Mouse (Mus musculus) forebrain, embryonic 10.5 days (tissue): ENCODE measurements around the gene Acad9. TPM values are rescaled to one million over a fixed set of nuclear protein-coding genes. Genes with fewer than 3 reads are reported as not detected.
A peak's percentile ranks its signal among the peaks of the same experiment; 100 is the strongest.

Source experiments
- DNase-seq: peaks from one replicate; pipeline ENCODE4 v3.0.0-alpha.2; 2017; ENCODE audit warnings: low spot score; ENCODE audit errors: extremely low spot score
- H3K27ac ChIP-seq: fragments of 300-500 bp; sonication (generic); 2 replicates; pipeline ENCODE4 v1.5.1; 2016; ENCODE audit warnings: mild to moderate bottlenecking
- H3K27me3 ChIP-seq: fragments of 300-500 bp; sonication (generic); 2 replicates; pipeline ENCODE4 v1.6.1; 2016; ENCODE audit warnings: mild to moderate bottlenecking; ENCODE audit not compliant: poor library complexity, severe bottlenecking
- H3K36me3 ChIP-seq: fragments of 300-500 bp; sonication (generic); replicated peaks from 2 replicates; pipeline ENCODE4 v1.6.1; 2016; ENCODE audit warnings: mild to moderate bottlenecking, moderate library complexity
- H3K4me1 ChIP-seq: fragments of 300-500 bp; sonication (generic); 2 replicates; pipeline ENCODE4 v1.6.1; 2016
- H3K4me3 ChIP-seq: fragments of 300-500 bp; sonication (generic); 2 replicates; pipeline ENCODE4 v1.5.1; 2016; ENCODE audit warnings: mild to moderate bottlenecking, moderate library complexity
- H3K9me3 ChIP-seq: fragments of 300-500 bp; sonication (generic); 2 replicates; pipeline ENCODE4 v1.6.1; 2016; ENCODE audit warnings: mild to moderate bottlenecking, moderate library complexity
- WGBS: fragments of 180-500 bp; shearing (Covaris S2); methylation state at CpG from one replicate; pipeline ENCODE4 v1.1.7; 2016; 5-methylcytosine and 5-hydroxymethylcytosine counted together
- polyA plus RNA-seq: library from polyadenylated mRNA; unstranded; fragments of >200 nt; fragmentation: Nextera tagmentation; extraction: Ambion mirVana; gene quantifications from 2 replicates; pipeline ENCODE4 v1.2.1, GENCODE M21; 2016

Gene Acad9
- 98.3 and 103 TPM in 2 replicates for polyA plus RNA-seq

DNA sequence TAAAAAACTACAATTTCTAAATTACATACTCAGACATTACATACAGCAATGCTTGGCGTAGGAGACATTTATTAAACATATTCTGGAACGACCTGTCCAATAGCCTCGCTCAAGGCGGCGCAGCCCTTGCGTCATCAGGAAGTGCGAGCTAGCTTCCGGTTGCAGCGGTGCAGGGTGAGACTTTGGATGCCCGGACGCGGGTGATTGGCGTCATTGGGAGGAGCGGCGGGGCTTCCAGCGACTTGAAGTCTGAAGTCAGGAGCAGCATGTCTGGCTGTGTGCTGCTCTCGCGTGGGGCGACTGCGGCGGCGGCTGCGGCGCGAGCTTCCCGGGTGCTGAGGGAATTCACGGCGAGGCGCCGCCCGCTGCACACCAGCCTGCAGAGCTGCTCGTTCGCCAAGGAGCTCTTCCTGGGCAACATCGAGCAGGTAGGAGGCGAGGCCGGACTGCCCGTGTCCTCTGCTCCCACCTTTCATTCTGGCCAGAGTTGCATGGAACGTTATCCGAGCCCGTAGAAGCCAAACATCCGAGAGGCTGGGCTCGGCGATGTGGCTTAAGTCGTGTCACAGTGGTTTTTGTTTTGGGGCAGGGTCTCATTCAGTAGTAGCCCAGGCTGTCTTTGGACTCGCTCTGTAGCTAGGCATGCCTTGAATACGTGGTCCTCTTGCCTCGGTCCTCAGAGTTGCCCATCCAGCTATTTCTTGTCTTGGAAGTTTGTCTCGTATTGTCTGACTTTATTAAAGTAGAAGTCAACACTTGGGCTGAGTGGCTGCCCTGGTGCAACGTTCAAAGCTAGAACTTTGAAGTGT is at the start of gene Acad9:
Gene Acad9 (plus strand): TSS at position 137 of the 809 bp plus-strand sequence.
- peaks cover 6% of the 10 kb centered on the region; the same call in 1 of the 2 replicates for H3K27me3 ChIP-seq
- H3K27ac ChIP-seq, result peak within 1 kb of the TSS; percentile 87

DNA sequence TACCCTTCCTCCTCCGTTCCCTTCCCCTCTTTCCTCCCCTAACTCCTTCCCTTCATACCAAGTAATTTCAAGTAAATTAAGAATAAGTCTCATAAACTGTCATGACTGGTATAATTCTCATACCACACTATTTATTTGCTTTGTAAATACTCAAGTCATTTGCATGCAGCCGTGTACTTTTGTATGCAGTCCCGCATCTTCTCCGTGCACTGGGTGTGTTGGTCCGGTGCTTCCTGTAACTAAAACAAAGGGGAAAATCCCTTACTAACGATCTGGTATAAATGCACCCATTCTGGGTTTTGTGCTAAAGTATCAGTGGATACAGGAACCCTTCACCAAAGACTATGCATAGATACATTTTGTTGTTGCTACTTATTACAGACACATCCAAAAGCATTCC is 40.0 kb upstream of the Acad9 start:
- DNase-seq, result no peak
- Histone ChIP-seq H3K4me3 (no peak overlapping the region), H3K36me3 (no peaks in the 10 kb centered on the region), H3K9me3 (no peaks in the 10 kb centered on the region), H3K27ac (no peak overlapping the region), H3K27me3 (no peaks in the 10 kb centered on the region), H3K4me1 (no peaks in the 10 kb centered on the region)
- WGBS, result 86% methylated on average over 6 of the region's 6 CpGs

More for the DNA sequence above, at the start of gene Acad9:
- H3K36me3 ChIP-seq, result peaks cover 12% of the 10 kb centered on the region
- no peaks in the 10 kb centered on the region for H3K9me3 ChIP-seq
- H3K4me3 ChIP-seq, result peak within 1 kb of the TSS; percentile 89
- DNase-seq, result peak; percentile 94
- 1% methylated on average over 49 of the region's 49 CpGs for WGBS
- H3K4me1 ChIP-seq, result peaks cover 21% of the 10 kb centered on the region

DNA sequence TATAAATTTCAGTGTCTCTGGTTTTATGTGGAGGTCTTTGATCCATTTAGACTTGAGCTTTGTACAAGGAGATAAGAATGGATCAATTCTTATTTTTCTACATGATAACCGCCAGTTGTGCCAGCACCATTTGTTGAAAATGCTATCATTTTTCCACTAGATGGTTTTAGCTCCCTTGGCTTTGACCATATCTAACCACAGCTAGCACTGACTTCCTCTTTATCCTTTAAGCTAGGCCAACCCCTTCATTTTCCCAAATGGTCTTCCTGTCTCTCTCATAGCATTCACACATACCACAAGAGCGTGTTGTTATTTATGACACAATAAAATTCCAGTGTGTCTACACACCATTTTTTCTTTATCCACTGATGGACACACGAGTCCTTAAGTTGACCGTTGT is 35.8 kb upstream of the Acad9 start:
- Histone ChIP-seq H3K9me3 (no peaks in the 10 kb centered on the region), H3K4me1 (no peaks in the 10 kb centered on the region), H3K36me3 (no peaks in the 10 kb centered on the region), H3K27me3 (no peaks in the 10 kb centered on the region), H3K4me3 (no peak overlapping the region), H3K27ac (no peak overlapping the region)
- no peak for DNase-seq
- WGBS, result 92% methylated on average over 4 of the region's 4 CpGs

DNA sequence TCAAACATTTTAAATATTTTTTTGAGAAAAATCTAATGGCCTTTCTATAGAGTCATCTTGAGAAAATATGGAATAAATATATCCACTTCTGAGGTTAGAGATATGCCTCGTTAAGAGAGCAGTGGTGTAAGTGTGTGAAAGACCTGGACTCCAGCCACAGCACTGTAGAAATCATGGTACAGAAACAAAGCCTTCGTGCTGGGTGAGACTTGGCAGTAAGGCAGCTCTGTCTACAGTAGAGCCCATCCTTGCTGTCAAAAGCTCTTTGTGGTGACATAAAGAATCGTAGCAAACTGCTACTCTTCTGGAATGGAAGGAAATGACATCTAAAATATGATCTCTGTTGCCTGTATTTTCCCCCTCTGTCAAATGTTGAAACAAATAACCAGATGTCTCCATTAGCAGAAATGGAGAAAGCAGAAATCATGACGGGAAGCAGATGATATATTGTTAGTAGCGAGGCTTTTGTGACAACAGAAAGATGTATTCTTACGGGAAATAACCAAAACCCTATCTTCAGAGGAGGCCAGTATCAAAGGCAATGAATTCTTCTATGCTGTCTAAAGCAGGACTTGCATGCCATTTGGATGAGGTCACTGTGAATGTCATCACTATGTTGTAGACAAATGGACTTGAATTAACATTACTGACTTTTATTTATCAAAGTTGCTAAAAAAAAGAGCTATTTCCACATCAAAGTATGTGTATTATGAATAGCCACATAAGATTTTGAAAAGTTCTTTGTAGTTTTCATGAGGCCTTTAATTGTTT is 33.9 kb upstream of the Acad9 start:
- H3K9me3 ChIP-seq, result no peaks in the 10 kb centered on the region
- WGBS, result 85% methylated on average over 6 of the region's 6 CpGs
- no peaks in the 10 kb centered on the region for H3K27me3 ChIP-seq
- H3K4me3 ChIP-seq, result no peak overlapping the region
- no peak overlapping the region for H3K27ac ChIP-seq
- no peaks in the 10 kb centered on the region for H3K4me1 ChIP-seq
- H3K36me3 ChIP-seq, result no peaks in the 10 kb centered on the region
- no peak for DNase-seq

DNA sequence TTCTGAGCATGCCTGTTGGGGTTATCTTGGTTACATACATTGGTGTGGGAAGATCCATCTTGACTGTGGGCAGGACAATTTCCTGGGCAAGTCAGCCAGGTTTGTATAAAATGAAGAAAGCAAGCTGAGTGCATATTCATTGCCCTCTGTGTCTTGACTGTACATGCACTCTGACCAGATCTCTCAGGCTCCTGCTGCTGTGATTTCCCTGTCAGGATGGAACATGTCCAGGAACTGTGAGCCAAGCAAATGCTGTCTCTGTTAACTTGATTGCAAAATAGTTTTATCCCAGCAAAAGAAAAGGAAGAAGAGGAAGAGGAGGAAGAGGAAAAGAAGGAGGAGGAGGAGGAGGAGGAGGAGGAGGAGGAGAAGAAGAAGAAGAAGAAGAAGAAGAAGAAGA is 21.3 kb upstream of the Acad9 start:
- no peaks in the 10 kb centered on the region for H3K36me3 ChIP-seq
- H3K27me3 ChIP-seq, result no peaks in the 10 kb centered on the region
- no peak for DNase-seq
- H3K4me1 ChIP-seq, result no peaks in the 10 kb centered on the region
- H3K4me3 ChIP-seq, result no peak overlapping the region
- H3K9me3 ChIP-seq, result no peaks in the 10 kb centered on the region
- no peak overlapping the region for H3K27ac ChIP-seq

DNA sequence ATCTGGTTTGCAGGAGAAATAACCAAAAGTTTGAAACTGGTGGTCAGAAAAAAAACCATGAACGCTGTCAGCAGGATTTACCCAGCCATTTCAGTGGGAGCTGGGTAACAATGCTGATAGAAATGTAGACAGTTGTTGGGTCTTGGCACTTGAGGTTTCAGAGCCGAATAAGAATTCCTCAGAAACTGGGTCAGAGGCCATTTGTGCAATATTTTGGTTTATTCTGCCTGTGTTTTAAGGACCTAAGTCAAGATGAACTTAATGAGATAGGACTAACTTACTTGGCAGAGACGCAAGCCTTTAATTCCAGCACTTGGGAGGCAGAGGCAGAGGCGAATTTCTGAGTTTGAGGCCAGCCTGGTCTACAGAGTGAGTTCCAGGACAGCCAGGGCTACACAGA is 20.7 kb upstream of the Acad9 start:
- no peaks in the 10 kb centered on the region for H3K27me3 ChIP-seq
- H3K36me3 ChIP-seq, result no peaks in the 10 kb centered on the region
- no peak overlapping the region for H3K27ac ChIP-seq
- no peak for DNase-seq
- WGBS, result 76% methylated on average over 4 of the region's 4 CpGs
- no peak overlapping the region for H3K4me3 ChIP-seq
- no peaks in the 10 kb centered on the region for H3K4me1 ChIP-seq
- no peaks in the 10 kb centered on the region for H3K9me3 ChIP-seq

DNA sequence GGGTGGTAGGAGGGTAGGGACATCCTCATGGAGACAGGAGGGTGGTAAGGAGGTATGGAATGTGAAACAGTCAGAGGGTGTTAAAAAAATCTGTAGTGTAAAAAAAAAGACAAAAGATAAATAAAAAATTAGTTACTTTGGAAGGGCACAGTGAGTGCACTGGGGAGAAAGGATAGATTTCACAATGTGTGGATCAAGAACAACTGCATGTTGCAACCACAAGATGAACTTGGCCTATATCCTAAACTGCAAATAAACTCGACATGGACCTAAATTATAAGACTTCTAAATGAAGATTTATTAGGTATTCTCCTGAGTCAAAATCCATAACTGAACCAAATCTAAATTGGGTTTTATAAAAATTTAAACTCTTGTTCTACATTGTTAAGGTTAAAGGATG is 16.7 kb upstream of the Acad9 start:
- WGBS, result 79% methylated on average over 1 of the region's 1 CpGs
- no peak for DNase-seq

DNA sequence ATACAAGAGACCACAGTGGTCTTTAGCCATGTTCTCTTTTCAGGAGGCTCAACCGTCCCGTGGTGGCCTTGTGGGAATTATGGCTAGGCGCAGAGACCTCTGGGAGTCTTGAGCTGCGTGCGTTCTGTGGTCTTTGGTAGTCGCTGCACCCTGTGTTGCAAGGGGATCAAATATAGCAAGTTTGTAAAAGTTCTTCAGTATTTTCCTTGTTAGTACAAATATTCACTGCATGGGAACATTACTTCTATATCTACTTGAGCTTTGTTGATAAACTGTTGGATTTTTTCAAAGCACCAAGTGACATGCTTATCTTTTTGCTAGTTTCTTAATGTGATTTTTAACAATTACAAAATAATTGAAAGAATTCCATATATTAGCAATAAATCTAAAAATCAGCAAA is 12.3 kb upstream of the Acad9 start, which contains the start of gene Ccdc144b:
Gene Ccdc144b (minus strand): TSS at position 101 of the 400 bp plus-strand sequence.
- Histone ChIP-seq H3K4me3 (no peak within 1 kb of the TSS), H3K9me3 (no peaks in the 10 kb centered on the region), H3K27ac (no peak within 1 kb of the TSS), H3K27me3 (no peaks in the 10 kb centered on the region), H3K4me1 (no peaks in the 10 kb centered on the region), H3K36me3 (no peaks in the 10 kb centered on the region)
- 94% methylated on average over 6 of the region's 6 CpGs for WGBS
- DNase-seq, result no peak

More for the DNA sequence above, 16.7 kb upstream of the Acad9 start:
- no peaks in the 10 kb centered on the region for H3K36me3 ChIP-seq
- no peaks in the 10 kb centered on the region for H3K4me1 ChIP-seq
- H3K27ac ChIP-seq, result no peak overlapping the region
- no peak overlapping the region for H3K4me3 ChIP-seq
- H3K27me3 ChIP-seq, result no peaks in the 10 kb centered on the region
- H3K9me3 ChIP-seq, result no peaks in the 10 kb centered on the region

DNA sequence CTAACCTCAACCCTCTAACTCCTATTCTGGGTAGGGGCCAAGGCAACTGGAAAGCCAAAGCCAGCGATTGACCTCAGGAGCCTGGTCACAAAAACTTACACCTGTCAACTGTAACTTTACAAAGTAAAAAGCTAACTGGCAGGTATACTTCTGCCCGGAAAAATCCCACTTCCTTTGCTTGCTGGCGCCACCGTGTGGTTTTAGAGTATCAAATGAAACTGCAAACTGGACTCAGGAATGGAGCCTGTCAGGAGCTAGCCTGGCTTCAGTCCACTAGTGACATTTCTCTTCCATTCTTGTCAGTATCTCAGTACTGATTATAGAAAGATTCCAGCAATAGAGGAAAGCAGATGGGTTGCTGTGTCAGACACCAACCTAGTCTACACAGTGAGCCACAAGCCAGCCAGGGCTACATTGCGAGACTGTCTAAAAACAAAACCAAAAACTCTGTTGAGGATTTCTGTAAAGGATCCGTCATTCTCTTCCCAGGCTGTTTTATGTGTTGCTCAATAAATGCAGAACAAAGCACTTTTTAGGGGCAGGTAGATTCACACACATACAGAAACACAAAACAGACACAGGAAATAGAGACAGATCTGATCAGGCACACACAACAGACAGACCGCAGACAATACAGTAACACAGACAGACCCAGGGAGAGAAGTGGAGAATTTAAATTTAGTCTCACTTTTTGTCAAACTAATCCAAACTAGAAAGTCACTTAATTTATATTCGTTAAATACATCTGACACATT is 5.5 kb upstream of the Acad9 start:
- H3K4me1 ChIP-seq, result peaks cover 2% of the 10 kb centered on the region; the same call in 1 of the 2 replicates
- peaks cover 9% of the 10 kb centered on the region; the same call in 1 of the 2 replicates for H3K27me3 ChIP-seq
- H3K36me3 ChIP-seq, result no peaks in the 10 kb centered on the region
- no peak overlapping the region for H3K4me3 ChIP-seq
- no peaks in the 10 kb centered on the region for H3K9me3 ChIP-seq
- DNase-seq, result peak; percentile 38
- H3K27ac ChIP-seq, result no peak overlapping the region
- 34% methylated on average over 8 of the region's 8 CpGs for WGBS

DNA sequence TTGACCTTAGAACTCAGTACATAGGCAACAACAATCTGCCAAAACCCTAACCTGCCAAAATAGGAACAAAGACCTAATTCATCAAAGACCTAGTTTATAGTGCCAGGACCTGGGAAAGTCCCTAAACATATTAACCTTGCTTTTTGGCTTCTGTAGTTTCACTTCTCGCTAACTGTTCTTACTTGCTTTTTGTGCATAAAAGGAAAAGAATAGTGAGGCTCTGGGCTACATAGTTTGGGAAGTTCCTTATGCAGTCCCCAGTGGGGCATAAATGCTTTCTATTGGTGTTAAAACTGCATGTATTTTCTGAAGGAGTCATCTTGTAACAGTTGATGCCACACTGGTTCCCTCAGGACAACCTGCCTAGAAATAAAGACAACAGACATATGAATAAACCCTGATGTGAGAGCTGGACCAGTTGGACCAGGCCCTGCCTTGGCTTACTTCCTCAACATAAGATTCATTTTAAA is 1.2 kb upstream of the Acad9 start:
- 98% methylated on average over 1 of the region's 1 CpGs for WGBS
- no peak overlapping the region for H3K4me3 ChIP-seq
- peaks cover 9% of the 10 kb centered on the region; the same call in 1 of the 2 replicates for H3K27me3 ChIP-seq
- H3K27ac ChIP-seq, result no peak overlapping the region
- H3K36me3 ChIP-seq, result no peaks in the 10 kb centered on the region; the same call in 1 of the 2 replicates
- DNase-seq, result no peak
- H3K9me3 ChIP-seq, result no peaks in the 10 kb centered on the region
- H3K4me1 ChIP-seq, result peaks cover 21% of the 10 kb centered on the region

DNA sequence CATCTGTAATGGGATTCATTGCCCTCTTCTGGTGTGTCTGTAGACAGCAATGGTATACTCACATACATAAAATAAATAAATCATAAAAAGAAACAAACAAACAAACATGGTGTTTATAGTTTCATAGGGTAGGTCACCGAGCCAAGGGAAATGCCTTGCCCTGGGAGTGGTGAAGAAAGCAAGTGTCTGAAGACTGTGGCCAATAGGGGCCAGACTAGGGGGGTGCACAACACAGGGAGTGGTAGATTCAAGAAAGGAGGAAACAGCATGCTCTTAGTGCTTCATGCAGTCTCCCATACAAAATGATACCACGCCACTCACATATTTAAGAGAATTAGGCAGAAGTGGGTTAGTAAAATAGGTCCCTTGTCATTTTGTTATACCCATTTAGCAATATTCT is 613 bp upstream of the Acad9 start:
- Histone ChIP-seq H3K27me3 (peaks cover 9% of the 10 kb centered on the region; the same call in 1 of the 2 replicates), H3K27ac (0 out of 2 replicates have a peak overlapping the region, but pooled peaks have one; percentile 87), H3K4me1 (peaks cover 21% of the 10 kb centered on the region), H3K9me3 (no peaks in the 10 kb centered on the region), H3K4me3 (peak overlapping the region; percentile 89), H3K36me3 (peaks cover 3% of the 10 kb centered on the region)
- WGBS, result 90% methylated on average over 2 of the region's 2 CpGs
- DNase-seq, result no peak

DNA sequence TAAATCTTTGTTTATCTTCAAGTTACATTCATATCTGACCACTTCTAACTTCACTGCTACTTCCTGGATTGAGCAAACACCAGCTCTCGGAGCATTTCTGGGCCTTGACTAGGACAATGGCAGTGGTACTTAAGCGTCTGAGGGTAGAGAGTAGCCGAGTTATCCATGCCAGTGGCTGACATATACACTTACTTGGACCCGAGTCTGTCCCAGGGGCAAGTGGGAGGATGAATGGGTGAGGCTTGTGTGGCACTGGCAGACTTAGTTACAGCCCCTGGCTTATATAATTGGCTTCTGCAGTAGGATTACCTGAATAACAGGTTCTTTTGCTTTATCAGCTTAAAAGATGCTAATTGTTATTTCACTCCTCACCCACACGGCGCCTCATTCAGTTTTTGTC is 2.0 kb downstream of the Acad9 start:
- peaks cover 21% of the 10 kb centered on the region for H3K4me1 ChIP-seq
- H3K9me3 ChIP-seq, result no peaks in the 10 kb centered on the region
- no peak overlapping the region for H3K27ac ChIP-seq
- WGBS, result 92% methylated on average over 6 of the region's 6 CpGs
- no peak overlapping the region for H3K4me3 ChIP-seq
- peaks cover 17% of the 10 kb centered on the region for H3K36me3 ChIP-seq
- H3K27me3 ChIP-seq, result 0 out of 2 replicates have a peak, but pooled peaks cover 5% of the 10 kb centered on the region
- DNase-seq, result no peak
